Mouse (Mus musculus) gastrocnemius, postnatal 14 days (tissue): ENCODE measurements at regions not wholly inside any gene's neighbourhood (a gene's known extent, or its start where the extent isn't known, plus 50 kb on each side); places are given as distances from the start of the nearest gene placed in this dataset.
A peak's percentile ranks its signal among the peaks of the same experiment; 100 is the strongest.
"Not testable (repeated sequence)": the region's sequence is repeated elsewhere in the genome, so short reads cannot be mapped to it uniquely, and the experiment has no call there.

Experiments
- DNase-seq: peaks from one replicate; pipeline ENCODE4 v3.0.0; 2021; ENCODE audit warnings: mixed read lengths
- intact Hi-C: fragments of 180-260 bp; cut with DNase I; formaldehyde crosslinking; loops from one replicate; pipeline ENCODE4 v1.15.1; 2025; ENCODE audit warnings: low total_unique reads

- no peak for DNase-seq
- intact Hi-C loops: no loop called here
These were observed 78.8 kb downstream of the Tpbg start for GRCm38 (mm10) chr9:85920745-85921614.

DNA sequence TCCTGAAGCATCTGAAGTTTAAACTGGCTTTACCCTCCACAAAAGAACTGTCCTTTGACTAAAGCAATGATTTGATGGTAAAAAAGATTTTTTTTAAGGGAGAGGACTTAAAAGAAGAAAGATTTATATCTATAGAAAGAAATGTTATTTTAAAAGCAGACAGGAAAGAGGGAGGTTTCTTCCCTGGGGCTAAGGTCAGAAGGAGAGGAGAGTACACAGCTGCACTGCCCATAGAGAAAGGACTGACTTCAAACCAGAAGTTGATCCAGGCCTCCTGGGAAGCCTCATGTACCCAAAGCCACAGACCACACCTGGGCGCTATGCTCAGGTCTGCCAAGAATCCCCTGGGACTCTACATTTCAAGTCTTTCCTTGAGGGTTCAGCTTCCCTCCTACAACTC lies 83.1 kb downstream of the Tpbg start:
- intact Hi-C loops: no loop called here
- no peak for DNase-seq

DNA sequence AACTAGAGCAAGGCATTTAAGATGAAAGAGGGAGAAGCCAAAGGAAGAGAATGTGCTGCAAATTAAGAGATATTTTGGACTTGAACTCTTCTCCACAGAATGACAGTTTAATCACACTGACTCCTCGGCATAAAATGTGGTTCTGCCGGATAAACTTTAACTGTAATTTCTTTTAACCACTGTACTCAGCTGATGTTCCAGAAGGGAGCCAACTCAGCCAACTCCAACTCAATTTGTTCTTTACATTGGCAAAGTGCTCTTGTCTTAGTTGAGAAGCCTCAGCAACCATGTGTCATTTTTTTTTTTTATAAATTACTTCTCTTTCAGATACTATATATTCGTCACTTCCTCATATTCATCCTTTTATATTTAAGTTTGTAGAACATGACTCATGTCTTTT lies 90.0 kb downstream of the Tpbg start:
- intact Hi-C loops: no loop called here
- no peak for DNase-seq

- intact Hi-C loops: not testable (repeated sequence)
These were observed 101.0 kb downstream of the Tpbg start for GRCm38 (mm10) chr9:85943066-85943684.

GRCm38 (mm10) chr9:85948495-85949137 lies 106.4 kb downstream of the Tpbg start:
- intact Hi-C loops: no loop called here
- DNase-seq: no peak

More at GRCm38 (mm10) chr9:85943066-85943684, 101.0 kb downstream of the Tpbg start:
- DNase-seq: not testable (repeated sequence)

DNA sequence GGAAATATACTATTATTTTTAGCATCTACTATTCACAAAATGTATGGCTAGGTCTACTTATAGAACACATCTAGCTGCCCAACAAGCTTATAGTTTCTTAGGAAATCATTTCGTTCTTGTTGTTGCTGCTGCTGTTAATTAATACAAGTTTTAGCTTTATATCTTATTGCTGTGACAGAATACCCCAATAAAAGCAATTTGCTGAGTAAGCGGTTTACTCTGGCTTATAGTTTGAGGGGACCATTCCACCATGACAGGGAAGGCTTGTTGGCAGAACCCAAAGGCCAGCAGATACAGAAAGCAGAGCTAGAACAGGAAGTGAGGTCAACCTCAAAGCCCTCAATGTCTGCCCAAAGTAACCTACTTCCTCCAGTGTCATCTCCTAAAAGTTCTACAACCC lies 109.6 kb downstream of the Tpbg start:
- intact Hi-C loops: no loop called here
- no peak for DNase-seq

DNA sequence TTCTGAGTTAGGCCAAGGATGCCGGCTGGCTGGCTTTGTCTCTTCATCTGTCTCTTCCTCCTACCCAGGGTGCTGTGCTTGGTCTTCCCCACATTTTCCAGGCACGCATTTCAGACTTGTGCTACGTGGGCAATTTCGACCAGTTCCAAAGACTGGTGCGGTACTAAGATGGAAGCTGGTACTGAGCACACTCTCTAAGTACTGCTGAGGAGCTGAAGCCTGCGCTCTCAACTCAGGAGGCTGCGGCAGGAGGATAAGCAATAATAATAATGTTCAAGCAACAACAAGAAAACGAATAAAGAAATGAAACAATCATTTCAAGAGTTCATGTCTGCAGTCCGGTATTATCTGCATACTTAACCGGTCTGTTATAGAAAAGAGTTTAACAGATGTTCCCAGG lies 127.9 kb downstream of the Tpbg start:
- DNase-seq: no peak
- intact Hi-C loops: no loop called here

- no peak for DNase-seq
- intact Hi-C loops: no loop called here
These were observed 139.2 kb downstream of the Tpbg start for GRCm38 (mm10) chr9:85981428-85981827.

- DNase-seq, intact Hi-C loops: not testable (repeated sequence)
These were observed 141.3 kb downstream of the Tpbg start for GRCm38 (mm10) chr9:85983516-85983915.

- intact Hi-C loops: no loop called here
These were observed 143.5 kb downstream of the Tpbg start for GRCm38 (mm10) chr9:85985671-85986070.

DNA sequence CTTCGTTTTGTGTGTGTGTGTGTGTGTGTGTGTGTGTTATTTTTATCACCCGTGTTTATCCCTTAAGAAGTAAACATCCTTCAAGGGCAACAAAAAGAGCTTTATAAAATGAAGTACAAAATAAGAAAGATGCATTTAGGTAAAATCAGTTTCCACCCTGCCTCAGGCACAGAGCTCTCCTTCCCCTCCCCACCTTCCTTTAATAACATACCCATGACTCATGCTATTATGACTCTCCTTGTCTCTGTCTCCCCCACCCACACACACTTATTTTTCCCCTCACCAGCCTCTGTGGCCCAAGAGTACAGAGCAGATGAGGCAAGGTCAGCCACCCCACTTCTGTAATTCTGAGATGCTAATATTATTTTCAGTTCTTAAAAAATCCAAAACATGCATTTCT lies 144.0 kb downstream of the Tpbg start:
- intact Hi-C loops: no loop called here
- no peak for DNase-seq

More at GRCm38 (mm10) chr9:85985671-85986070, 143.5 kb downstream of the Tpbg start:
- DNase-seq: no peak

DNA sequence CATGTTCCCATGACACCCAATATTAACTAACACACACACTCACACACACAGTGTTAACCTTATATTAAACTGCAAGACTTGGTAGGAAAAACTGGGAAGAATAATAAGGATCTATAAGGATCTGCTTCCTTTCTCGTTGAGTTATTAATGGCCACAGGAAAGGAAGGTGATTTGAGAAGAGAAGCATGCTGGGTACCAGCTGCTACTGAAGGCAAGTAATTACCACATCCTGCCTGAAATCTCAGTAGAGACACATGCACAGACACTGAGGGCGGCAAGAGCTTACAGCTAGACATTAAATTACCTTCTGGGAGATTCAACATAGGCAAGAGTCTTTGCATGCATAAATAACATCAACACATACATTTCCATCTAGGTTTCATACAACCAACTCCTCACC lies 160.8 kb downstream of the Tpbg start:
- intact Hi-C loops: no loop called here

DNA sequence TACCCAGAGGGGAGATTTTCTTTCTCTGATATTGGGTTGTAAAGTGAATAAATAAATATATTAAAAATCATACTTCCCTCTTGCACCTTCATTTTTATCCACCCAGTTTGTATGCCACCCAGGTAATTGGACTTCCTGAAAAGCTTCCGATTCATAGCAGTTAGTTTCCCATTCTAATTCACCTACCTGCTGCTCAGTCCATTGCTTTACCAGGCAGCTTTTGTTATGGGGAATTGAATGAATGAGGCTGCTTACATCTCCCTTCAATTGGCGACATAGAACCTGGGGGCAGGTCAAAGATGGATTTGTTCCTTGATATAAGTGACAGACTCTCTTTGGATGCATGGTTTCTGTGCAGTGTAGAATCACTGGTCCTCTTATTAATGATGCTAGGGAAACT lies 169.5 kb downstream of the Tpbg start:
- no peak for DNase-seq
- intact Hi-C loops: no loop called here

More for the DNA sequence above, 160.8 kb downstream of the Tpbg start:
- DNase-seq: no peak

GRCm38 (mm10) chr9:86015841-86016240 lies 173.7 kb downstream of the Tpbg start:
- no peak for DNase-seq
- intact Hi-C loops: no loop called here

- intact Hi-C loops: no loop called here
These were observed 178.0 kb downstream of the Tpbg start for GRCm38 (mm10) chr9:86020133-86020532.

GRCm38 (mm10) chr9:86020765-86021164 lies 178.6 kb downstream of the Tpbg start:
- DNase-seq: no peak
- intact Hi-C loops: no loop called here

More at GRCm38 (mm10) chr9:86020133-86020532, 178.0 kb downstream of the Tpbg start:
- no peak for DNase-seq

GRCm38 (mm10) chr9:86030738-86031137 lies 188.6 kb downstream of the Tpbg start:
- DNase-seq: peak; percentile 3
- intact Hi-C loops: no loop called here

GRCm38 (mm10) chr9:86044098-86044497 lies 201.9 kb downstream of the Tpbg start:
- DNase-seq: no peak
- intact Hi-C loops: no loop called here

DNA sequence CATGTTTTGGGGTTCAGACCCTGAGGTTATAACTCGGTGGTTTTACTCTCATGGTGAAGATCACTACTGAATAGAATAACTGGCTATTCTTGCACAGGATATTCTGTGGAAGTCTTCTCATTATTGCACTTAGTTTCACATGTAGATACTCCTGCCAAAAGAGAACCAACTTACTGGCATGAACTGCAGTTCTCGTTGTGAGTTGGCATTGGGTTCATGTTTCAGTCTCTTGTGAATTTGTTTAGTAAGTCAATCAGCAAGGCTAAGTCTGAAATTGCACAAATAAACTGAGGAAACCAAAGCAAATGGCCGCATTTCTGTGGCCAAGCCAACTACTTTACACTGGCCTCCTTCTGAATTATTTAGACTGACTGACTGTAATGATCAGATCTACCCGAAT lies 215.9 kb downstream of the Tpbg start:
- intact Hi-C loops: no loop called here
- no peak for DNase-seq

DNA sequence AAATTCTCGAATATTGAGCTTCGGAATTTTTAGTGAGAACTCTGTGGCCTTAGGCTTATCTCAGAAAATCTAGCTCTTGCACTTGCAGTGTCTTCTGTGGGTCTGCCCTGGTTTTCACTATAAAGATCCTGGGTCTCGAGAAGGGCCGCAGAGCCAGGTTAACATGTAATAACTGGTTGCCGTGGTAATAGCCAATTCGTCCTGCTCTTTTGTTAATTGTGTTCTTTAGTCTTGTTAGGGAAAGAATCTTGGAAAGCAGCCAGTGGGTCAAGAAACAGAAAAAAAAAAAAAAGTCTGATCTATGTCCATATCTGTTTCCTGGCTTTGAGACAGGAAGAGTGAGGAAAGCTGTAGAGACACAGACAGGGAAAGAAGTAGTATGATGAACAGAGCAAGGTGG lies 217.9 kb downstream of the Tpbg start:
- no peak for DNase-seq
- intact Hi-C loops: no loop called here
